Mouse (Mus musculus) thymus, postnatal 25 days (tissue): ENCODE data around the gene Hhex.

ENCODE experiments used
- DNase-seq: peaks from one replicate; pipeline ENCODE4 v3.0.0; 2022

The Hhex gene

GRCm38 (mm10) chr19:37434263-37434951 lies at the start of gene Hhex:
Gene Hhex (plus strand): TSS chr19:37434810.
- peak; percentile 40 for DNase-seq

DNA sequence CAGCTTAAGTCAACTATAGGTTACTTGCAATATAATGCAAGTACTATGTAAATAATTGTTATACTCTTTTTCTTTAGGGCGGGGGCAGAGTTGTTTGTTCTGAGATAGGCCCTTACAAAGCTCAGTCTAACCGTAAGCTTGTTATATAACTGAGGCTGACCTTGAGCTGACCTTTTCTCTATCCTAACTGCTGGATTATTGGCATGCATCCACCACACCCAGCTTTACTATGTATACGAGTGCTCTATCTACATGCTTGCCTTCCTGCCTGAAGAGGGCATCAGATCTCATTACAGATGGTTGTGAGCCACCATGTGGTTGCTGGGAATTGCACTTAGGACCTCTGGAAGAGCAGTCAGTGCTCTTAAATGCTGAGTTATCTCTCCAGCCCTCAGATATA lies 48.5 kb upstream of the Hhex start:
- DNase-seq: no peak

GRCm38 (mm10) chr19:37391869-37392268 lies 42.7 kb upstream of the Hhex start:
- DNase-seq: no peak

- no peak for DNase-seq
Observed at GRCm38 (mm10) chr19:37396279-37396678, 38.3 kb upstream of the Hhex start.

- DNase-seq: no peak
Observed at GRCm38 (mm10) chr19:37400936-37401335, 33.7 kb upstream of the Hhex start.

DNA sequence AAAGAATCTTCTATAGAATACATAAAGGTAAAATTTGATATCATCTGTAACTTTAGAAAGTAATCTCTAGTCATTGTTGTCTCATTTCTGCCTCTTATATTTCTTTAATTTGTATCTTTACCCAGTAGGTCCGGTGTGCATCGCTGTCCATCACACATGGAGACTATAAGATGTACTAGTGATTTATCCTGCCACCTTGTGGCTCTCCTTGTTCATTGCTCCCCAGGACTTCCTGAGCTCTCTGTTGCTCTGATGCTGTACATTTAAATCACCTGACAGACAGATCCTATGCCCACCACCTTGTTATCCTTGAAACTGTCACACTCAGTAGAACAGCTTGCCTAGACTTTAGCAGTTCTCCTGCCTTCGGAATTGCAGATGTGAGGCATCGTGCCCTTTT lies 16.3 kb upstream of the Hhex start:
- peak; percentile 39 for DNase-seq

GRCm38 (mm10) chr19:37419613-37420012 lies 15.0 kb upstream of the Hhex start:
- peak; percentile 40 for DNase-seq

- DNase-seq: no peak
Observed at GRCm38 (mm10) chr19:37428589-37428988, 6.0 kb upstream of the Hhex start.

DNA sequence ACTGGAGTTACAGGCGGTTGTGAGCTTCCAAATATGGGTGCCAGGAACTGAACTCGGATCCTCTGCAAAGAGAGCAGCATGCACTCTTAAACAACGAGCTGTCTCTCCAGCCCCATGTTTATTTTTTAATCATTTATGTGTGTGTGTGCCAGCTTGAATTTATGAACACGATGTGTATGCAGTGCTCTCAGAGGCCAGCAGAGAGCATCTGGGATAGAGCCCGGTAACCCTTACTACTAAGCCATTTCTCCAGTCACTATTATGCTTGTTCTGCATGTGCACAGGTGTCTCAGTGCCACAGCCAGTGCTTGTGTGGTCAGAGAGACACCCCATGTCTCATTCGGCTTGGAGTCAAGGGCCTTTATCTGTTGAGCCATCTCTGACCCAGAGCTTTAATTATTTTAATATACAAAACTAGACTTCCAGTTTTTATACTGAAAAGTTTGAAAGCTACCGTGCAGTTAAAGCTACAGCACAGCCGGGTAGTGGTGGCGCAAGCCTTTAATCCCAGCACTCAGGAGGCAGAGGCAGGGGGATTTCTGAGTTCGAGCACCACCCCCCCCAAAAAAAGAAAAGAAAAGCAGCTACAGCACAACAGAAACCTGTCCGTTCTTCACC lies 3.4 kb upstream of the Hhex start:
- no peak for DNase-seq

DNA sequence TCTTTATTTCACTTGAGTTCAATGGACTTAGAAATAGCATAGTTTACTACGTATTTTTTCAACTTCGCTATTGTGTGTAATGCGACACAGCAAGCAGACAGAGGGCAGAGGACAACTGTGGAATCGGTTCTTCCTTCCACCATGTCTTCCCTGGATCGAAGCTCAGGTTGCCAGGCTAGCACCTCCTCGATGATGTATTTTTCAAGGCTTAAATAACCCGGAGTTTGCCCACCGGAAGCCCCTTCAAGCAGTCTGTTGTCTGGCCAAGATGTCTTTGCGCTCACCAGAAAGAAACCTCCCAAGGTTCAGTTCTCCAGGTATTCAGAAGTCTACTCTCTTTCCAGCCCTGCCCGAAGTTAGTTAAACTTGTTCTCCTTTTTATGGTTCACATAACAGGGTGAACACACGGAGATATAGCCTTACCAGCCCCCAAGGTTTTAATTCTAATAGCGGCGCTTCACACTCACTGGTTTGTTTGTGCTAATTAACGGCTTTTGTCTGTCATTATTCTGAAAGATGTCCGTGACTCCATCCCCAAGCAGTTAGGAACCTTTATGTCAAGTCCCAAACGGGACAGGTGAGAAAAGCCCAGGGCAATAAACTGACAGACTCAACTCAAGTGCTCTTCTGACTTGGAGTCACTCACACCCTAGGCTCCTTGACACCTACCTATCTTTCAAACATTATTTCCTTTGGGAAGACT lies 1.6 kb upstream of the Hhex start:
- no peak for DNase-seq

GRCm38 (mm10) chr19:37433895-37434262 lies 731 bp upstream of the Hhex start:
- no peak for DNase-seq

- no peak for DNase-seq
Observed at GRCm38 (mm10) chr19:37435041-37435852, 637 bp downstream of the Hhex start.

DNA sequence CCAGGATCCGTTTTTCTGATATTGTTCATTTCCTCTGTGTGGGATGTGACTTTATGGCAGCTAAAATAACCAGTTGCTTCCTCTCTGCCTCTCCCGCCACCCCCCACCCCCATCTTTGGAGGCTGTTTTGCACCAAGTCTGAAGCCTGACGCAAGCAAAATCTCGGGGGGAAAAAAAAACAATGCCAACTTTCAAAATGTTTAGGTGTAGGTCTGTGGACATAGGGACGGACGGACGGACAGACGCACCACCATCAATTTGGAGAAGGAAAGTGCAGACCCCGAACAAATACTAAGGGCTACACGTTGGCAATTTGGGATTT lies 1.2 kb downstream of the Hhex start:
- DNase-seq: no peak

DNA sequence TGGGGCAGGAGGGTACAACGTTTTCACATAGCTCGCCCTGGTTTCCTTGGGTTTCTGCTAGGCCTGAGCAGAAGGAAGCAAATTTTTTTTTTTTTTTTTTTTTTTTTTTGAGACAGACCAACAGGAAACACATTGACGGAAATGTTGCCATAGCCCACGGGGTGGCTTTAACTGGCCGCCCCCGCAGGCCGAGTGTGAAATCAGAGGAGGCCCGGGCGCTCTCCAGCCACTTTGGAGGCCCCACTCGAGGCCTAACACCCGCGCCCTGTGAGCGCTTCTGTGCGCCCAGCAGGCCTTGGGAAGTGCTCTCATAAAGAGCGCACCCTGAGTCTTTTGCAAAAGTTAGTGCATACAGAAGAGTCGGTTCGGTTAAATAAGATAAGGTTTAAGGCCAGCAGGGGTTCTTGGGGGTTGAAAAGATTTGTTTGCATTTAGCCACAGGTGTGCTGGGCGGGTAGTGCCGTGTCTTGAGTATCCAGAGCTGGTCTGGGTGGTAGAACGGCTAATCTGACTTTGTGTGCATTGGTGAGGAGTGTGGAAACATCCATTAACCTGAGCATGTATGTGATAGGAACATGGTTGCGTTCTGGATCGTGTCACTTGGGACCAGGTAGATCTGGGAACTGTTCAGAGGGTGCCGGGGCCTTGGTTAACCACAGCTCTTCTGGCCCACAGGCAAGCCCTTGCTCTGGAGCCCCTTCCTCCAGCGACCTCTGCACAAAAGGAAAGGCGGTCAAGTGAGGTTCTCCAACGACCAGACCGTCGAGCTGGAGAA lies 2.1 kb downstream of the Hhex start:
- no peak for DNase-seq

GRCm38 (mm10) chr19:37437289-37437606 lies 2.6 kb downstream of the Hhex start:
- DNase-seq: no peak

DNA sequence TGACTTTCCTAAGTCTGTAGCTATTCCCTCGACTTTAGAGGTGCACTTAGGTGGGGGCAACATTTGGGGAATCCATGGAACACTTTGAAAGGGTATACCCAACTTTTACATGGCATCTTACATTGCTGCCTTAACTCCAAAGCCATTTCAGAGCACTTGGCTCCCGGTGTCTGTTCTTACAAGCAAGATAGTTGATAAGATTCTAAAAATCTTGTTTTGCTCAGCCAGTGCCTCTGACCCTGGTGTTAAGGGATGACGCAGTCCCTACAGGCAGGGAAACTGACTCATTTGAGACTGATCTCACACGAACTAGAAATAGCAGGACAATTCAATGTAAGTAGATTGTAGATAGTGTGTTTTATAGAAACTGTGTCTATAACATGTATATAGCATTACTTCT lies 5.6 kb downstream of the Hhex start:
- no peak for DNase-seq

- DNase-seq: no peak
Observed at GRCm38 (mm10) chr19:37440708-37441475, 6.3 kb downstream of the Hhex start.

GRCm38 (mm10) chr19:37442524-37443286 lies 8.1 kb downstream of the Hhex start:
- no peak for DNase-seq

DNA sequence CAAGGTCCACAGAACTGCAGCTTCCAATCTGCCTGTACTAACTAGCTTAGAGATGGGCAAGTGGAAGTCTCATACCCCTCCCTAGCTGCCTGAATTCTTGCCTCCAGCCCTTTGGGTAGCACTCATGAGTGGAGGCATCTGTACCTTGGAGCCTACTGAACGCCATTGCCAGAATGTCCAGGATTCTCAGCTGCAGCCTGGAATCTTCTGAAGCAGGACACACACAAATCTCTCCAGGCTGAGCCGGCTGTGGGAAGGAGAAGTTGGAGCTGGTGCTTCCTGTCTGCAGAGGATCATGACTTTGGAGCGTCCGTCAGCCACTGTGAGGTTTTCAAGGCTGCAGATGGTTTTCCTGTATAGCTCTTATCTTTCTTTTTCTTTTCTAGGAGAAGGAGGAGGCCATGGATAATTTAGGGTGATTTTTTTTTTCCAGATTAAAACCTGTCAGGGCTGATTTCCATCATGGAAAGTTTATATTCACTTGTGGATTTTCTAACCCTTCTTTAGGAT lies 9.1 kb downstream of the Hhex start:
- no peak for DNase-seq

DNA sequence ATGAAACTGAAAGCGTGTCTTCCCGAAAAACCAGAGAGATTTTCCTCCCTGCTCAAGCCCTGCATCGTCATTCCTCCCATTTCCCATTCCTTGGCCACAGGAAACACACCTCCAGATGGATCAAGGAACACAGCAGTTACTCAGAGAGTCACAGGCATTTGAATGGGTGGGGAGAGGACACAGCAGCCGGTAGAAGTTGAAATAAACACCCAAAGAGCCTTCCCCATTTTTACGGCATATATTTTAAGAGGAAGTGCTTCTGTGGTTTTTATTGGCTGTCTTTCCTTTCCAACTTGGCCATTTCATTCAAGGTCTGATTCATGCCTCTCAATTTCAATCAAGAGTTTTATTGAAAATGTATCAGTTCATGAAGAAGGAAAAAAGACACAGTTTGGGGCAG lies 13.6 kb downstream of the Hhex start:
- DNase-seq: no peak

DNA sequence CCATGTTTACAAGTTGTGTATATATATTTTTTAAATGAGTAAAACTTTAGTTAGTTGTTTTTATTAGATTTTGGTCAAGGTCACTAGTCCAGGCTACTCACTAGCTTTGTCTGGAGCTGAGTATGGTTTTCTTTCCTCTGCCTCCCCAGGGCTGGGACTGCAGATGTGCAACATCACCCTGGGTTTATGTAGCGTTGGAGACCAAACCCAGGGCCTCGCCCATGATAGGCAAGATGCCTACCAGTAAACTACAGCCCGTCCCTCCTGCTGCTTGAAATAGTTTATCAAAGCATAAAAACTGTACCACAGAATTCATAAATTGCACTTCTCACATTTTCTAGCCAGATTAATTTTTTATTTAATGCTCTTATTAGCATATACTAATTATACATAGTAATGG lies 14.6 kb downstream of the Hhex start:
- DNase-seq: no peak
